Mouse (Mus musculus): Measurements from ENCODE around the gene Ctsw. TPM values are rescaled to one million over a fixed set of nuclear protein-coding genes. Genes with fewer than 3 reads are reported as not detected.

Ctsw gene
- total and polyA plus RNA-seq, 2 experiments from 2014 or later: 0.33 to 1.9 TPM

- Histone ChIP-seq H3K9ac (replicated peaks; ENCODE audit: low read length, poor library complexity, severe bottlenecking) (no peak overlapping the region), H3K27ac (ENCODE audit: low read depth, low read length) (no peak overlapping the region), H3K36me3 (ENCODE audit: insufficient read depth, low read length) (0 out of 2 replicates have a peak, but pooled peaks cover 4% of the 10 kb centered on the region), H3K4me2 (ENCODE audit: low read depth, low read length, poor library complexity, severe bottlenecking) (no peak overlapping the region), H3K4me1 (ENCODE audit: insufficient read depth, low read length) (0 out of 2 replicates have a peak, but pooled peaks cover 4% of the 10 kb centered on the region), H3K27me3 (ENCODE audit: insufficient read depth, low read length) (peaks cover 44% of the 10 kb centered on the region), H3K9me3 (ENCODE audit: low read length) (no peaks in the 10 kb centered on the region), H3K4me3 (ENCODE audit: low read depth, low read length) (no peak overlapping the region)
- TF ChIP-seq CTCF (IDR thresholded peaks at IDR 0.05): no peak
- ATAC-seq (ENCODE audit: low FRiP score): no peak
- DNase-seq (ENCODE audit: low spot score): no peak
- 84% methylated on average over 3 of the region's 3 CpGs for WGBS
Observed at GRCm38 (mm10) chr19:5449673-5450072, 18.6 kb downstream of the Ctsw start.

GRCm38 (mm10) chr19:5448354-5449150 lies 19.8 kb downstream of the Ctsw start:
- peak overlapping the region; percentile 97 for H3K4me2 ChIP-seq (ENCODE audit: low read depth, low read length, poor library complexity, severe bottlenecking)
- 0 out of 2 replicates have a peak, but pooled peaks cover 4% of the 10 kb centered on the region for H3K4me1 ChIP-seq (ENCODE audit: insufficient read depth, low read length)
- ATAC-seq (ENCODE audit: low FRiP score) (no peak), DNase-seq (ENCODE audit: low spot score) (no peak)
- H3K4me3 ChIP-seq (ENCODE audit: low read depth, low read length): peak overlapping the region; percentile 47
- no peaks in the 10 kb centered on the region for H3K9me3 ChIP-seq (ENCODE audit: low read length)
- H3K27ac ChIP-seq (ENCODE audit: low read depth, low read length): no peak overlapping the region
- H3K27me3 ChIP-seq (ENCODE audit: insufficient read depth, low read length): peaks cover 44% of the 10 kb centered on the region
- TF ChIP-seq CTCF (IDR thresholded peaks at IDR 0.05): no peak
- H3K36me3 ChIP-seq (ENCODE audit: insufficient read depth, low read length): no peaks in the 10 kb centered on the region
- no peak overlapping the region for H3K9ac ChIP-seq (replicated peaks; ENCODE audit: low read length, poor library complexity, severe bottlenecking)
- WGBS: 10% methylated on average over 36 of the region's 36 CpGs

- Histone ChIP-seq H3K36me3 (ENCODE audit: insufficient read depth, low read length) (no peaks in the 10 kb centered on the region), H3K27ac (ENCODE audit: low read depth, low read length) (no peak within 1 kb of the TSS), H3K4me3 (ENCODE audit: low read depth, low read length) (peak within 1 kb of the TSS; percentile 47), H3K4me1 (ENCODE audit: insufficient read depth, low read length) (0 out of 2 replicates have a peak, but pooled peaks cover 4% of the 10 kb centered on the region), H3K9me3 (ENCODE audit: low read length) (no peaks in the 10 kb centered on the region), H3K9ac (replicated peaks; ENCODE audit: low read length, poor library complexity, severe bottlenecking) (peak within 1 kb of the TSS; percentile 42; the same call in 1 of the 2 replicates), H3K27me3 (ENCODE audit: insufficient read depth, low read length) (peaks cover 44% of the 10 kb centered on the region), H3K4me2 (ENCODE audit: low read depth, low read length, poor library complexity, severe bottlenecking) (peak within 1 kb of the TSS; percentile 97)
- ATAC-seq (ENCODE audit: low FRiP score) (peak; percentile 47; the same call in 1 of the 2 replicates), DNase-seq (ENCODE audit: low spot score) (peak; percentile 42)
- TF ChIP-seq CTCF (IDR thresholded peaks at IDR 0.05): no peak
- WGBS: under 1% methylated on average over 70 of the region's 70 CpGs
Observed at GRCm38 (mm10) chr19:5447515-5448353, 20.6 kb downstream of the Ctsw start, which contains the start of gene Fosl1. Gene Fosl1 (plus strand): TSS chr19:5447547.

GRCm38 (mm10) chr19:5445747-5446146 lies 22.6 kb downstream of the Ctsw start:
- Histone ChIP-seq H3K27ac (ENCODE audit: low read depth, low read length) (no peak overlapping the region), H3K4me1 (ENCODE audit: insufficient read depth, low read length) (0 out of 2 replicates have a peak, but pooled peaks cover 4% of the 10 kb centered on the region), H3K27me3 (ENCODE audit: insufficient read depth, low read length) (peaks cover 44% of the 10 kb centered on the region), H3K4me2 (ENCODE audit: low read depth, low read length, poor library complexity, severe bottlenecking) (no peak overlapping the region), H3K4me3 (ENCODE audit: low read depth, low read length) (no peak overlapping the region), H3K9ac (replicated peaks; ENCODE audit: low read length, poor library complexity, severe bottlenecking) (no peak overlapping the region), H3K9me3 (ENCODE audit: low read length) (no peaks in the 10 kb centered on the region), H3K36me3 (ENCODE audit: insufficient read depth, low read length) (no peaks in the 10 kb centered on the region)
- WGBS: 95% methylated on average over 5 of the region's 5 CpGs
- DNase-seq (ENCODE audit: low spot score): no peak
- TF ChIP-seq CTCF (IDR thresholded peaks at IDR 0.05): no peak
- ATAC-seq (ENCODE audit: low FRiP score): no peak

GRCm38 (mm10) chr19:5444954-5445353 lies 23.4 kb downstream of the Ctsw start:
- Histone ChIP-seq H3K36me3 (ENCODE audit: insufficient read depth, low read length) (no peaks in the 10 kb centered on the region), H3K9me3 (ENCODE audit: low read length) (no peaks in the 10 kb centered on the region), H3K27me3 (ENCODE audit: insufficient read depth, low read length) (peaks cover 40% of the 10 kb centered on the region), H3K9ac (replicated peaks; ENCODE audit: low read length, poor library complexity, severe bottlenecking) (no peak overlapping the region), H3K27ac (ENCODE audit: low read depth, low read length) (no peak overlapping the region), H3K4me1 (ENCODE audit: insufficient read depth, low read length) (0 out of 2 replicates have a peak, but pooled peaks cover 4% of the 10 kb centered on the region), H3K4me3 (ENCODE audit: low read depth, low read length) (no peak overlapping the region), H3K4me2 (ENCODE audit: low read depth, low read length, poor library complexity, severe bottlenecking) (no peak overlapping the region)
- no peak for DNase-seq (ENCODE audit: low spot score)
- no peak for ATAC-seq (ENCODE audit: low FRiP score)
- no peak for TF ChIP-seq CTCF (IDR thresholded peaks at IDR 0.05)
- WGBS: 44% methylated on average over 7 of the region's 7 CpGs
